Mouse (Mus musculus): ENCODE measurements around the gene Htr2b. TPM values are rescaled to one million over a fixed set of nuclear protein-coding genes. Genes with fewer than 3 reads are reported as not detected.

Htr2b gene
- 0.35 TPM for polyA plus RNA-seq (2017; shearing (Covaris generic))

GRCm38 (mm10) chr1:86111779-86112178, at the start of gene Htr2b:
Gene Htr2b, minus strand, starts transcription at chr1:86111970.

DNA sequence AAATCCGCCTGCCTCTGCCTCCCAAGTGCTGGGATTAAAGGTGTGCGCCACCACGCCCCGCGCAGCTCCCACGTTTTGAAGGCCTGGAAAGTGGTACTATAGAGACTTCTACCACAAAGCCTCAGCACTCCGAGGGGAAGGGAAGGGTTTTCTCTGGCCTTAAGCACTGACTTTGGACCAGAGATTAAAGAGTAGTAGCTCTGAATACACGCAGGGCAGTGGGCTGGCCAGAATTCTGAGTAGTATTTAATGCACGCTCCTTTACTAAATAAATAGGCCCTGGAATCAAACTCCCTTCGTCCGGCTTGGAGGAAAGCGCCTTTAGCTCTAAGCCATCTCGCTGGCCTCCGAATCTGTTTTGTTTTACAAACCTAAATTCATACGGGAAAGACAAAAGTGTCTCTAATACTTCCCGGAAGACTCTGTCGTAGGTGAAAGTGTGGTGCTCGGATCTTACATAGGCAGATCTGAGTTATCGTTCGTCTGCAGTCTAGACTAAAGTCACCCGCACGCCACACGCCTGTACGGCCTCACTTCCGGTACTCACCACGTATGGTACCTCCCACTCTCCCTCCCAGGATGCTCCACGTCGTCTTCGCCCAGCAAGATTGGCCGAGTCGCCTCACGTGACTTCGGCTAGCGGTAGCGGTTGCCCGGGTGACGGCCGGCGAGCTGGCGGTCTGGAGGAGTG, 42.5 kb upstream of the Htr2b start, which contains the start of gene Armc9:
TSS of gene Armc9 (plus strand) at position 648 of the 691 bp plus-strand sequence.

GRCm38 (mm10) chr1:86133337-86133736, 21.6 kb upstream of the Htr2b start, which contains the start of gene Gm21972:
Gene Gm21972, plus strand, starts transcription at chr1:86133637.

GRCm38 (mm10) chr1:86064271-86064991, 47.3 kb downstream of the Htr2b start, which contains the start of gene Psmd1:
Gene Psmd1, plus strand, starts transcription at chr1:86064387.

Other genes starting within 250 kb of the Htr2b start
- 373 TPM for gene Itm2c, start 217.7 kb downstream of the Htr2b start, polyA plus RNA-seq (2017; shearing (Covaris generic))
- gene 4933407L21Rik, start 183.5 kb downstream of the Htr2b start, polyA plus RNA-seq (2017; shearing (Covaris generic)), result 0.25 TPM
- 4.2 TPM for gene Gpr55, start 151.0 kb downstream of the Htr2b start, polyA plus RNA-seq (2017; shearing (Covaris generic))
- gene Spata3, start 95.2 kb downstream of the Htr2b start, polyA plus RNA-seq (2017; shearing (Covaris generic)), result 0.20 TPM
- 0.16 TPM for gene 2810459M11Rik, start 66.1 kb downstream of the Htr2b start, polyA plus RNA-seq (2017; shearing (Covaris generic))
- 100 TPM for gene Psmd1, start 47.6 kb downstream of the Htr2b start, polyA plus RNA-seq (2017; shearing (Covaris generic))
- gene Gm21972, start 21.7 kb upstream of the Htr2b start, polyA plus RNA-seq (2017; shearing (Covaris generic)), result not detected
- 9.3 TPM for gene Armc9, start 42.8 kb upstream of the Htr2b start, polyA plus RNA-seq (2017; shearing (Covaris generic))
- gene B3gnt7, start 190.9 kb upstream of the Htr2b start, polyA plus RNA-seq (2017; shearing (Covaris generic)), result 0.11 TPM
- gene Ncl, start 247.4 kb upstream of the Htr2b start, polyA plus RNA-seq (2017; shearing (Covaris generic)), result 401 TPM